Mouse (Mus musculus): ENCODE results near the gene Usp44. TPM values are rescaled to one million over a fixed set of nuclear protein-coding genes. Genes with fewer than 3 reads are reported as not detected.

Usp44 gene
- total RNA-seq, 1 experiment from 2014 or later = not detected

Other genes starting within 250 kb of the Usp44 start
- 18.2 and 23.6 TPM in 2 replicates for gene Snrpf, start 241.8 kb upstream of the Usp44 start, total RNA-seq (2021)
- 11.8 and 12.1 TPM in 2 replicates for gene Ntn4, start 190.9 kb upstream of the Usp44 start, total RNA-seq (2021)
- gene Metap2, start 65.5 kb downstream of the Usp44 start, total RNA-seq (2021) = 239 and 243 TPM in 2 replicates
- gene Vezt, start 204.3 kb downstream of the Usp44 start, total RNA-seq (2021) = 19.2 and 20.1 TPM in 2 replicates
- 8.2 and 9.2 TPM in 2 replicates for gene Fgd6, start 204.4 kb downstream of the Usp44 start, total RNA-seq (2021)

All from adrenal gland, postnatal 14 days (tissue).